Mouse (Mus musculus) heart, postnatal 4 days (tissue): ENCODE results near the gene Mug1. TPM values are rescaled to one million over a fixed set of nuclear protein-coding genes. Genes with fewer than 3 reads are reported as not detected.
"Not testable (repeated sequence)": the region's sequence is repeated elsewhere in the genome, so short reads cannot be mapped to it uniquely, and the experiment has no call there.

Source experiments
- DNase-seq: peaks from one replicate; pipeline ENCODE4 v3.0.0; 2021
- total RNA-seq, 2 experiments: library from RNA; stranded (reverse); gene quantifications; 2 replicates each; pipeline ENCODE4 v1.2.3; 2021

Gene Mug1
- not detected for total RNA-seq

DNA sequence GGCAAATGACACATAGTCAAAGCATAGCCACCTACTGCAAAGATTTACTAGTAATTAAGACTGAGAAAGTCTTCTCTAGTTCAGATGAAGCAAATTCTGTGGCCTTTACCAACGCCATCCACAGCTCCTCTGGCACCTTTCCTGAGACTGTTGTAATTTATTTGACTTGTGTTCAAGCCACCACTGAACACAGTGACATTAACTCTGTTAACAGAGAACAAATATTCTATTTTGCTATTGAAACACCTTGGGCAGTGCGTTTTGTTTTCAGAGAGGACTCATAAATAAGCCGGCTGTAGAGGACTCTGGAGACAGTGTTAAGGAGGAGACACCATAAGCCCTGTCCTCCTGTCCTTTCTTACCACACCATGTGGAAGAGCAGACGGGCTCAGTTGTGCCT, at the start of gene Mug1:
Gene Mug1 (plus strand): TSS at position 271 of the 400 bp plus-strand sequence.
- not testable (repeated sequence) for DNase-seq

DNA sequence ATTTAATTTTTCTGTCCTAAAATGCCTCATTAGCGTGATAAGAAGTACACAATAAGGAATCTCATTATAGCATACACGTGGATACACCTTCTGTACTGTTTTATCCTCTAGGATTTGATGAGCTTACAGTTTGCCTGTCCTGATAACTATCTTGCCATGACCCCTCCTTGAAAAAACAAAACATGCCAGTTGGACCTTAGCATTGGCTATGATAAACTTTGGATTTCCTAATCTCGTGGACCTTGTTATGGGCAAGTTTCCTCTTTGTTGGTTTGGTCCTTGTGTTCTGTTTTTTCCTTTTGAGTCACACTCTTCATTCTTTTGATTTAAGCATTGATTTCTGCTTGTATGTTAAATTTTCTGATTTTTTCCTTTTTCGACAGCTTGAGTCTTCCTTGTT, 10.3 kb upstream of the Mug1 start:
- DNase-seq: no peak

DNA sequence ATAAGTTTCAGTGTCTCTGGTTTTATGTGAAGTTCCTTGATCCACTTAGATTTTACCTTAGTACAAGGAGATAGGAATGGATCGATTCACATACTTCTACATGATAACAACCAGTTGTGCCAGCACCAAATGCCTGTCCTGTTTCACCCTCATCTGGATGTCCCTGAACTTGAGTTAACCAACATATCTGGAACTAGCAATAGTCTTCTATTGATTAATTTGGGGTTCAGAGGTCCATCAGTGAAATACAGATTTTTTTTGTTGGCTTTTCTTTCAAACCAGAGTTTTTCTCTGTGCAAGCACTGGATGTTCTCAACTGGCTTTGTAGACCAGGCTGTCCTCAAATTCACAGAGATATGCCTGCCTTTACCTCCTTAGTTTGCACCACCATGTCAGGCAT, 2.0 kb upstream of the Mug1 start:
- no peak for DNase-seq

DNA sequence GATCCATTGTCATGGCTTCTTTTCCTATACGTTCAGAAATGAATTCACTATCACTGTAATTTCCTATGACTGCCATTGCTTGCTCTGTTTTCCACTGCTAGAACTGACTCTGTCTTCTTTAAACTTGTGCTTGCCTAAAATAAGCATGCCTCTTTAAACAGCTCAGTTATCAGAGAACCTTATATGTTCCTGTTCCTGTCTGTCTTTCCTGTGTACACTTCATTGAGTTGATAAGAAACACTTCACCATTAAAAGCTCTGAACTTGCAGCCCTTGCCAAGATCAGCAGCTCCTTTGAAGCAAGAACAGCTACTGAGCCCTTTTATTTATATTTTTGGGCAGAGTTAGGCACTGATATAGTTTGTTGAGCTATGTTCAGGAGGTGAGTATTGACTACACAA, 10.0 kb downstream of the Mug1 start:
- DNase-seq: no peak

Other genes starting within 250 kb of the Mug1 start
- gene A2m, start 203.2 kb upstream of the Mug1 start, total RNA-seq: 1 to 10 TPM; 5.3 to 6.7 TPM
- gene Gm7298, start 105.6 kb upstream of the Mug1 start, total RNA-seq: not detected
- gene Mug2, start 168.2 kb downstream of the Mug1 start, total RNA-seq: not detected